Mouse (Mus musculus): ENCODE results near the gene Olfr5. TPM values are rescaled to one million over a fixed set of nuclear protein-coding genes. Genes with fewer than 3 reads are reported as not detected.

Olfr5 gene
- polyA plus RNA-seq, 1 experiment from 2014 or later, result not detected

- 53% methylated on average over 3 of the region's 3 CpGs for WGBS
- ATAC-seq (replicated peaks; ENCODE audit: low FRiP score) (no peak), DNase-seq (ENCODE audit: low spot score) (no peak)
- Histone ChIP-seq H3K9ac (ENCODE audit: low read length) (no peak overlapping the region), H3K4me1 (replicated peaks; ENCODE audit: control insufficient read depth, insufficient read depth, low read length) (no peaks in the 10 kb centered on the region), H3K4me3 (ENCODE audit: low read depth, low read length) (no peak overlapping the region), H3K27ac (ENCODE audit: low read depth, low read length) (no peak overlapping the region), H3K27me3 (ENCODE audit: control insufficient read depth, insufficient read depth, low read length) (no peaks in the 10 kb centered on the region), H3K9me3 (ENCODE audit: control insufficient read depth, low read length) (no peaks in the 10 kb centered on the region; the same call in 1 of the 2 replicates), H3K36me3 (ENCODE audit: control insufficient read depth, insufficient read depth, low read length) (no peaks in the 10 kb centered on the region), H3K4me2 (ENCODE audit: low read depth, low read length, severe bottlenecking) (no peak overlapping the region)
Measured at GRCm38 (mm10) chr7:6456399-6456798, 30.3 kb downstream of the Olfr5 start.

- no peak within 1 kb of the TSS for H3K4me2 ChIP-seq (ENCODE audit: low read depth, low read length, severe bottlenecking)
- H3K4me1 ChIP-seq (replicated peaks; ENCODE audit: control insufficient read depth, insufficient read depth, low read length), result no peaks in the 10 kb centered on the region
- H3K27me3 ChIP-seq (ENCODE audit: control insufficient read depth, insufficient read depth, low read length), result no peaks in the 10 kb centered on the region
- H3K9ac ChIP-seq (ENCODE audit: low read length), result no peak within 1 kb of the TSS
- H3K9me3 ChIP-seq (ENCODE audit: control insufficient read depth, low read length), result no peaks in the 10 kb centered on the region; the same call in 1 of the 2 replicates
- H3K4me3 ChIP-seq (ENCODE audit: low read depth, low read length), result no peak within 1 kb of the TSS
- no peak within 1 kb of the TSS for H3K27ac ChIP-seq (ENCODE audit: low read depth, low read length)
- DNase-seq (ENCODE audit: low spot score) (no peak), ATAC-seq (replicated peaks; ENCODE audit: low FRiP score) (no peak)
- no peaks in the 10 kb centered on the region for H3K36me3 ChIP-seq (ENCODE audit: control insufficient read depth, insufficient read depth, low read length)
Measured at GRCm38 (mm10) chr7:6455868-6456267, 30.9 kb downstream of the Olfr5 start, which contains the start of gene Olfr1336. Gene Olfr1336, plus strand, starts transcription at chr7:6456168.

- WGBS, result 88% methylated on average over 5 of the region's 5 CpGs
- no peak for DNase-seq (ENCODE audit: low spot score)
- ATAC-seq (replicated peaks; ENCODE audit: low FRiP score), result no peak
- Histone ChIP-seq H3K27me3 (ENCODE audit: control insufficient read depth, insufficient read depth, low read length) (no peaks in the 10 kb centered on the region), H3K4me3 (ENCODE audit: low read depth, low read length) (no peak overlapping the region), H3K9ac (ENCODE audit: low read length) (no peak overlapping the region), H3K9me3 (ENCODE audit: control insufficient read depth, low read length) (no peaks in the 10 kb centered on the region; the same call in 1 of the 2 replicates), H3K36me3 (ENCODE audit: control insufficient read depth, insufficient read depth, low read length) (no peaks in the 10 kb centered on the region), H3K4me2 (ENCODE audit: low read depth, low read length, severe bottlenecking) (no peak overlapping the region), H3K4me1 (replicated peaks; ENCODE audit: control insufficient read depth, insufficient read depth, low read length) (no peaks in the 10 kb centered on the region), H3K27ac (ENCODE audit: low read depth, low read length) (no peak overlapping the region)
Measured at GRCm38 (mm10) chr7:6447771-6448170, 39.0 kb downstream of the Olfr5 start.

GRCm38 (mm10) chr7:6441173-6441572 lies 45.6 kb downstream of the Olfr5 start:
- Histone ChIP-seq H3K27me3 (ENCODE audit: control insufficient read depth, insufficient read depth, low read length) (no peaks in the 10 kb centered on the region), H3K9ac (ENCODE audit: low read length) (no peak overlapping the region), H3K27ac (ENCODE audit: low read depth, low read length) (no peak overlapping the region), H3K4me3 (ENCODE audit: low read depth, low read length) (no peak overlapping the region), H3K4me2 (ENCODE audit: low read depth, low read length, severe bottlenecking) (no peak overlapping the region), H3K9me3 (ENCODE audit: control insufficient read depth, low read length) (no peaks in the 10 kb centered on the region), H3K4me1 (replicated peaks; ENCODE audit: control insufficient read depth, insufficient read depth, low read length) (no peaks in the 10 kb centered on the region), H3K36me3 (ENCODE audit: control insufficient read depth, insufficient read depth, low read length) (no peaks in the 10 kb centered on the region)
- ATAC-seq (replicated peaks; ENCODE audit: low FRiP score) (no peak), DNase-seq (ENCODE audit: low spot score) (no peak)
- WGBS, result 60% methylated on average over 2 of the region's 2 CpGs

GRCm38 (mm10) chr7:6438388-6438787 lies 48.4 kb downstream of the Olfr5 start, which contains the start of gene Olfr1344:
Gene Olfr1344, plus strand, starts transcription at chr7:6438688.
- no peak within 1 kb of the TSS for H3K4me3 ChIP-seq (ENCODE audit: low read depth, low read length)
- no peaks in the 10 kb centered on the region for H3K36me3 ChIP-seq (ENCODE audit: control insufficient read depth, insufficient read depth, low read length)
- no peaks in the 10 kb centered on the region for H3K27me3 ChIP-seq (ENCODE audit: control insufficient read depth, insufficient read depth, low read length)
- no peak within 1 kb of the TSS for H3K9ac ChIP-seq (ENCODE audit: low read length)
- DNase-seq (ENCODE audit: low spot score) (no peak), ATAC-seq (replicated peaks; ENCODE audit: low FRiP score) (no peak)
- no peak within 1 kb of the TSS for H3K4me2 ChIP-seq (ENCODE audit: low read depth, low read length, severe bottlenecking)
- no peaks in the 10 kb centered on the region; the same call in 1 of the 2 replicates for H3K4me1 ChIP-seq (replicated peaks; ENCODE audit: control insufficient read depth, insufficient read depth, low read length)
- no peaks in the 10 kb centered on the region for H3K9me3 ChIP-seq (ENCODE audit: control insufficient read depth, low read length)
- 78% methylated on average over 3 of the region's 3 CpGs for WGBS
- no peak within 1 kb of the TSS for H3K27ac ChIP-seq (ENCODE audit: low read depth, low read length)

- Histone ChIP-seq H3K27me3 (ENCODE audit: control insufficient read depth, insufficient read depth, low read length) (no peaks in the 10 kb centered on the region), H3K4me1 (replicated peaks; ENCODE audit: control insufficient read depth, insufficient read depth, low read length) (no peaks in the 10 kb centered on the region; the same call in 1 of the 2 replicates), H3K4me3 (ENCODE audit: low read depth, low read length) (no peak overlapping the region), H3K4me2 (ENCODE audit: low read depth, low read length, severe bottlenecking) (no peak overlapping the region), H3K27ac (ENCODE audit: low read depth, low read length) (no peak overlapping the region), H3K9me3 (ENCODE audit: control insufficient read depth, low read length) (no peaks in the 10 kb centered on the region; the same call in 1 of the 2 replicates), H3K36me3 (ENCODE audit: control insufficient read depth, insufficient read depth, low read length) (no peaks in the 10 kb centered on the region), H3K9ac (ENCODE audit: low read length) (no peak overlapping the region)
- no peak for ATAC-seq (replicated peaks; ENCODE audit: low FRiP score)
- WGBS, result 52% methylated on average over 2 of the region's 2 CpGs
- peak; percentile 68 for DNase-seq (ENCODE audit: low spot score)
Measured at GRCm38 (mm10) chr7:6430342-6430741, 56.4 kb downstream of the Olfr5 start.

GRCm38 (mm10) chr7:6429381-6429780 lies 57.4 kb downstream of the Olfr5 start:
- Histone ChIP-seq H3K27ac (ENCODE audit: low read depth, low read length) (no peak overlapping the region), H3K4me1 (replicated peaks; ENCODE audit: control insufficient read depth, insufficient read depth, low read length) (no peaks in the 10 kb centered on the region), H3K9ac (ENCODE audit: low read length) (no peak overlapping the region), H3K27me3 (ENCODE audit: control insufficient read depth, insufficient read depth, low read length) (no peaks in the 10 kb centered on the region), H3K36me3 (ENCODE audit: control insufficient read depth, insufficient read depth, low read length) (no peaks in the 10 kb centered on the region), H3K9me3 (ENCODE audit: control insufficient read depth, low read length) (no peaks in the 10 kb centered on the region; the same call in 1 of the 2 replicates), H3K4me3 (ENCODE audit: low read depth, low read length) (no peak overlapping the region), H3K4me2 (ENCODE audit: low read depth, low read length, severe bottlenecking) (no peak overlapping the region)
- WGBS, result 83% methylated on average over 3 of the region's 3 CpGs
- no peak for DNase-seq (ENCODE audit: low spot score)
- no peak for ATAC-seq (replicated peaks; ENCODE audit: low FRiP score)

Other genes with a start within 250 kb of the Olfr5 start
- not detected in 2 replicates for gene Epp13, start 234.2 kb downstream of the Olfr5 start, polyA plus RNA-seq (2014; fragmentation: Nextera tagmentation; extraction: Ambion mirVana)
- 10.7 and 10.9 TPM in 2 replicates for gene Zfp667, start 200.4 kb downstream of the Olfr5 start, polyA plus RNA-seq (2014; fragmentation: Nextera tagmentation; extraction: Ambion mirVana)
- gene Zfp583, start 155.7 kb downstream of the Olfr5 start, polyA plus RNA-seq (2014; fragmentation: Nextera tagmentation; extraction: Ambion mirVana), result 5.9 and 6.6 TPM in 2 replicates
- gene Gm3854, start 143.2 kb downstream of the Olfr5 start, polyA plus RNA-seq (2014; fragmentation: Nextera tagmentation; extraction: Ambion mirVana), result 3.9 and 4.1 TPM in 2 replicates
- gene Zfp78, start 123.7 kb downstream of the Olfr5 start, polyA plus RNA-seq (2014; fragmentation: Nextera tagmentation; extraction: Ambion mirVana), result 1.9 and 3.1 TPM in 2 replicates
- 12.3 and 12.8 TPM in 2 replicates for gene Zfp28, start 103.6 kb downstream of the Olfr5 start, polyA plus RNA-seq (2014; fragmentation: Nextera tagmentation; extraction: Ambion mirVana)
- gene Smim17, start 88.2 kb downstream of the Olfr5 start, polyA plus RNA-seq (2014; fragmentation: Nextera tagmentation; extraction: Ambion mirVana), result 0.55 and 0.99 TPM in 2 replicates
- gene Gm20715, start 76.7 kb downstream of the Olfr5 start, polyA plus RNA-seq (2014; fragmentation: Nextera tagmentation; extraction: Ambion mirVana), result not detected in 2 replicates
- not detected in 2 replicates for gene Olfr1344, start 48.3 kb downstream of the Olfr5 start, polyA plus RNA-seq (2014; fragmentation: Nextera tagmentation; extraction: Ambion mirVana)
- not detected in 2 replicates for gene Olfr1336, start 30.8 kb downstream of the Olfr5 start, polyA plus RNA-seq (2014; fragmentation: Nextera tagmentation; extraction: Ambion mirVana)
- not detected in 2 replicates for gene Olfr1346, start 19.8 kb downstream of the Olfr5 start, polyA plus RNA-seq (2014; fragmentation: Nextera tagmentation; extraction: Ambion mirVana)
- gene Olfr1347, start 12.8 kb upstream of the Olfr5 start, polyA plus RNA-seq (2014; fragmentation: Nextera tagmentation; extraction: Ambion mirVana), result not detected in 2 replicates
- gene Olfr1348, start 21.8 kb upstream of the Olfr5 start, polyA plus RNA-seq (2014; fragmentation: Nextera tagmentation; extraction: Ambion mirVana), result not detected in 2 replicates
- not detected in 2 replicates for gene Olfr1349, start 36.0 kb upstream of the Olfr5 start, polyA plus RNA-seq (2014; fragmentation: Nextera tagmentation; extraction: Ambion mirVana)
- gene Olfr1350, start 77.9 kb upstream of the Olfr5 start, polyA plus RNA-seq (2014; fragmentation: Nextera tagmentation; extraction: Ambion mirVana), result not detected in 2 replicates
- gene Zim1, start 209.5 kb upstream of the Olfr5 start, polyA plus RNA-seq (2014; fragmentation: Nextera tagmentation; extraction: Ambion mirVana), result 1.2 TPM in 2 replicates
- 100 and 104 TPM in 2 replicates for gene Peg3, start 243.5 kb upstream of the Olfr5 start, polyA plus RNA-seq (2014; fragmentation: Nextera tagmentation; extraction: Ambion mirVana)
- 13.3 and 14.4 TPM in 2 replicates for gene Usp29, start 243.6 kb upstream of the Olfr5 start, polyA plus RNA-seq (2014; fragmentation: Nextera tagmentation; extraction: Ambion mirVana)